Mouse (Mus musculus): ENCODE measurements around the gene Mis18a.

DNA sequence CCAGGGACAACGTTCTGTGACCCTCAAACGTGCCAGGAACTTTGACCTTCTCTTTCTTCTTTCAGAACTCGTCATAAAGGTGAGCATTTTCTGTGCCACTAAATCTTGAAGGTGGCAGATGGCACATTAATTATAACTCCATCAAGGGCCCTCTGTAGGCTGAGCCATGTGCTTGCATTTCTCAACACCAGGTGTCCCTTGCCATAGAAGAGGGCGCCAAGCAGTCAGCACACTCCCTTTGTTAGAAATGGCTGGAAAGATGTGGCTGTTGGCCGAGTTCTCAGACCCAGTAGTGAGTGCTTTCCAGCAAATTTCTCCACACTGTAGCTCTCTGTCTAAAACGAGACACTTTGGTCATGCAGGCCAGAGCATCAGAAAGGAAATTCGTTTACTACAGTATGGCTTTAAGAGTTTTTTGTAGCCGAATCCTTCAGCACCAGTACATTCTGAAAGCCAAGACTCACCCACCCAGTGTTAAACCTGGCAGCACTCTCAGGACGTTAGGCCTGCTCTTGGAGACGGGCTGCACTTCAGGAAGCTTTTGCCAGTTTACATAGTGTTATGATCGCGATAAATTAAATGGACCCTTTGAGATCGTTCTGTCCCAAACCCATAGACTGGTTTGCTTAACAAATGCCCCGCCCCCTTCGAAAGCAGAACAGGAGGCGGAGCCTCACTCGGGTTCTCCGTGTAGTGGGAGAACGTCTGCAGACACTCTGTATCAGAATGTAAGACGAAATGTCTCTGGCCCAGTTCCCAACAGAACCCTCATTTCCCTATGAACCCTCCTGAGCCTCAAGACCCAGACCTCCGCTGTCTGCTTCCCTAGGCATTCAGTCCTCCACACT, 53.5 kb downstream of the Mis18a start:
- TF ChIP-seq EP300 (IDR thresholded peaks at IDR 0.05; ENCODE audit: insufficient read depth, low read depth, low read length) (no peak), CTCF (IDR thresholded peaks at IDR 0.05) (no peak), POLR2A (IDR thresholded peaks at IDR 0.05; ENCODE audit: insufficient read depth, low read depth, low read length) (no peak)
